Mouse (Mus musculus) CH12.LX (cell line): ENCODE measurements around the gene Ficd. TPM values are rescaled to one million over a fixed set of nuclear protein-coding genes. Genes with fewer than 3 reads are reported as not detected.

ENCODE experiments used
- DNase-seq: peaks from one replicate; pipeline ENCODE4 v3.0.0-alpha.2; 2013; ENCODE audit errors: extremely low read depth
- H3K27ac ChIP-seq: 2 replicates; pipeline ENCODE4 v1.5.1; 2012; ENCODE audit warnings: low read depth, mild to moderate bottlenecking, control low read depth, moderate library complexity; ENCODE audit not compliant: insufficient read depth
- H3K27me3 ChIP-seq: replicated peaks from 2 replicates; pipeline ENCODE3; 2012; ENCODE audit warnings: inconsistent platforms
- H3K36me3 ChIP-seq, 2 experiments: replicated peaks in 1 of 2; 2 replicates each; pipeline versions ENCODE3 to v1.6.1; 2012; ENCODE audit warnings: inconsistent platforms in 1 of 2, low read length in 1 of 2, mild to moderate bottlenecking in 1 of 2, mixed read lengths in 1 of 2, moderate library complexity in 1 of 2; ENCODE audit not compliant: control insufficient read depth in 1 of 2, insufficient read depth in 1 of 2
- H3K4me1 ChIP-seq, 2 experiments: 2 replicates each; pipeline ENCODE4 v1.6.1; 2012; ENCODE audit warnings: inconsistent platforms in 1 of 2, moderate library complexity in 1 of 2; ENCODE audit not compliant: insufficient read depth in 2 of 2, control insufficient read depth in 1 of 2
- H3K4me2 ChIP-seq: 2 replicates; pipeline ENCODE4 v1.6.1; 2012; ENCODE audit warnings: low read depth, mild to moderate bottlenecking, control low read depth; ENCODE audit not compliant: poor library complexity, insufficient read depth, severe bottlenecking
- H3K4me3 ChIP-seq, 3 experiments: fragments of 150-350 bp in 1 of 3; sonication (generic) in 1 of 3; replicated peaks in 1 of 3; 2 replicates each; pipeline versions ENCODE3 to v1.5.1; 2011 to 2012; ENCODE audit warnings: low read depth in 2 of 3, low read length in 2 of 3, mild to moderate bottlenecking in 2 of 3, moderate library complexity in 2 of 3, control low read depth in 1 of 3, improper control_type of control experiment in 1 of 3, inconsistent platforms in 1 of 3, mixed read lengths in 1 of 3; ENCODE audit not compliant: poor library complexity in 1 of 3
- H3K79me2 ChIP-seq: replicated peaks from 2 replicates; pipeline ENCODE4 v1.6.1; 2012; ENCODE audit warnings: mild to moderate bottlenecking, moderate library complexity; ENCODE audit not compliant: control insufficient read depth, poor library complexity, insufficient read depth, severe bottlenecking; ENCODE audit errors: extremely low read depth
- H3K9ac ChIP-seq: 2 replicates; pipeline ENCODE4 v1.6.1; 2012; ENCODE audit warnings: low read depth, mild to moderate bottlenecking, control low read depth, moderate library complexity; ENCODE audit not compliant: insufficient read depth
- H3K9me3 ChIP-seq: replicated peaks from 2 replicates; pipeline ENCODE3; 2012; ENCODE audit warnings: low read length, inconsistent platforms, mixed read lengths
- BHLHE40 ChIP-seq: IDR thresholded peaks from 2 replicates; pipeline ENCODE4 v1.6.1; 2011; ENCODE audit warnings: mild to moderate bottlenecking, low read depth, low read length, improper control_type of control experiment
- CHD1 ChIP-seq: IDR thresholded peaks from 2 replicates; pipeline ENCODE4 v1.6.1; 2012; ENCODE audit warnings: low read depth, low read length, improper control_type of control experiment, inconsistent platforms
- CHD2 ChIP-seq: IDR thresholded peaks from 2 replicates; pipeline ENCODE4 v1.6.1; 2011; ENCODE audit warnings: low read length, improper control_type of control experiment
- CTCF ChIP-seq, 2 experiments: IDR thresholded peaks in 1 of 2; conservative IDR thresholded peaks in 1 of 2; 2 replicates each; pipeline ENCODE4 v1.5.1; 2011 to 2012; ENCODE audit warnings: low read depth in 2 of 2, low read length in 2 of 2, improper control_type of control experiment in 1 of 2, inconsistent platforms in 1 of 2, mild to moderate bottlenecking in 1 of 2, moderate library complexity in 1 of 2
- E2F4 ChIP-seq: IDR thresholded peaks from 2 replicates; pipeline ENCODE4 v1.6.1; 2011; ENCODE audit warnings: low read depth, low read length, improper control_type of control experiment; ENCODE audit not compliant: insufficient replicate concordance
- EP300 ChIP-seq: IDR thresholded peaks from 2 replicates; pipeline ENCODE4 v1.6.1; 2011; ENCODE audit warnings: low read length, improper control_type of control experiment
- IRF4 ChIP-seq: IDR thresholded peaks from 2 replicates; pipeline ENCODE4 v1.6.1; 2014; ENCODE audit warnings: low read depth, mild to moderate bottlenecking, inconsistent platforms, low read length, improper control_type of control experiment
- JUND ChIP-seq: conservative IDR thresholded peaks from 2 replicates; pipeline ENCODE4 v1.6.1; 2011; ENCODE audit warnings: low read depth, low read length, improper control_type of control experiment
- KAT2A ChIP-seq: IDR thresholded peaks from 2 replicates; pipeline ENCODE4 v1.6.1; 2012; ENCODE audit warnings: low read length, improper control_type of control experiment, inconsistent platforms; ENCODE audit not compliant: insufficient replicate concordance
- MAFK ChIP-seq: IDR thresholded peaks from 2 replicates; pipeline ENCODE4 v1.6.1; 2011; ENCODE audit warnings: low read length, improper control_type of control experiment; ENCODE audit not compliant: insufficient replicate concordance
- MAZ ChIP-seq: IDR thresholded peaks from 2 replicates; pipeline ENCODE4 v1.6.1; 2012; ENCODE audit warnings: low read depth, mild to moderate bottlenecking, inconsistent platforms, low read length, improper control_type of control experiment, moderate library complexity
- MEF2A ChIP-seq: IDR thresholded peaks from 2 replicates; pipeline ENCODE4 v1.6.1; 2014; ENCODE audit warnings: low read depth, mild to moderate bottlenecking, inconsistent platforms, low read length, improper control_type of control experiment, borderline replicate concordance
- NELFE ChIP-seq: IDR thresholded peaks from 2 replicates; pipeline ENCODE4 v1.6.1; 2011; ENCODE audit warnings: low read depth, low read length, improper control_type of control experiment
- NRF1 ChIP-seq: IDR thresholded peaks from 2 replicates; pipeline ENCODE4 v1.6.1; 2014; ENCODE audit warnings: low read depth, mild to moderate bottlenecking, inconsistent platforms, low read length, improper control_type of control experiment, moderate library complexity
- SMC3 ChIP-seq: IDR thresholded peaks from 2 replicates; pipeline ENCODE4 v1.6.1; 2011; ENCODE audit warnings: low read depth, low read length, improper control_type of control experiment
- TBP ChIP-seq: conservative IDR thresholded peaks from 2 replicates; pipeline ENCODE4 v1.6.1; 2011; ENCODE audit warnings: low read depth, low read length, improper control_type of control experiment
- USF1 ChIP-seq: IDR thresholded peaks from 2 replicates; pipeline ENCODE4 v1.6.1; 2014; ENCODE audit warnings: low read depth, mild to moderate bottlenecking, inconsistent platforms, low read length, improper control_type of control experiment
- USF2 ChIP-seq: conservative IDR thresholded peaks from 2 replicates; pipeline ENCODE4 v1.6.1; 2011; ENCODE audit warnings: low read depth, low read length, improper control_type of control experiment
- ZC3H11A ChIP-seq: IDR thresholded peaks from 2 replicates; pipeline ENCODE4 v1.6.1; 2012; ENCODE audit warnings: low read depth, mild to moderate bottlenecking, inconsistent platforms, low read length, improper control_type of control experiment
- ZKSCAN1 ChIP-seq: IDR thresholded peaks from 2 replicates; pipeline ENCODE4 v1.6.1; 2012; ENCODE audit warnings: low read depth, inconsistent platforms, low read length, improper control_type of control experiment, borderline replicate concordance
- ZMIZ1 ChIP-seq: IDR thresholded peaks from 2 replicates; pipeline ENCODE4 v1.6.1; 2012; ENCODE audit warnings: low read depth, mild to moderate bottlenecking, inconsistent platforms, low read length, improper control_type of control experiment
- dilution Hi-C: fragments of 300-500 bp; cut with MboI; formaldehyde crosslinking; loops from 2 replicates; pipeline ENCODE4 v1.14.3; 2020; ENCODE audit warnings: low sequenced_read_pairs; ENCODE audit not compliant: extremely low pct_unique_long_range_greater_than_20kb, extremely low pct_ligation_motif_present
- in situ Hi-C: fragments of 300-500 bp; cut with MboI; formaldehyde crosslinking; loops from 3 replicates; pipeline ENCODE4 v1.14.3; 2019; ENCODE audit warnings: low sequenced_read_pairs, low pct_ligation_motif_present, low pct_unique_long_range_greater_than_20kb, mixed read lengths
- polyA plus RNA-seq: library from polyadenylated mRNA; unstranded; fragments of >175 nt; gene quantifications from 2 replicates; pipeline ENCODE4 v1.2.1, GENCODE M21; 2012; ENCODE audit warnings: low read depth; ENCODE audit not compliant: insufficient read length
- total RNA-seq, 2 experiments: library from RNA; depleted of rRNA; stranded (reverse); fragments of 300-350 nt in 1 of 2; fragments of >200 nt in 1 of 2; gene quantifications; 2 replicates each; pipeline ENCODE4 v1.2.3; 2012 to 2014

Gene Ficd
- total and polyA plus RNA-seq, 3 experiments: 2.4 to 2.5 (median 2.4) TPM

GRCm38 (mm10) chr5:113719221-113719661 is 16.4 kb upstream of the Ficd start:
- H3K4me3 ChIP-seq: no peak overlapping the region
- dilution Hi-C loops: no loop called here
- no peak overlapping the region for H3K4me2 ChIP-seq
- in situ Hi-C loops: no loop called here
- no peak overlapping the region for H3K9ac ChIP-seq
- no peaks in the 10 kb centered on the region for H3K36me3 ChIP-seq
- peaks cover 42% of the 10 kb centered on the region for H3K27me3 ChIP-seq
- peaks cover 3 to 7% of the 10 kb centered on the region in 2 experiments; a peak in 3 of 4 replicates for H3K4me1 ChIP-seq
- no peaks in the 10 kb centered on the region for H3K79me2 ChIP-seq
- peaks cover 5% of the 10 kb centered on the region for H3K9me3 ChIP-seq
- TF ChIP-seq NRF1: no peak
- no peak for TF ChIP-seq CHD2
- no peak for TF ChIP-seq ZC3H11A
- TF ChIP-seq JUND: no peak
- TF ChIP-seq TBP: no peak
- TF ChIP-seq MAZ: no peak
- TF ChIP-seq E2F4: no peak
- no peak for TF ChIP-seq MAFK
- no peak for TF ChIP-seq CHD1
- TF ChIP-seq ZMIZ1: no peak
- no peak for TF ChIP-seq USF1
- TF ChIP-seq NELFE: no peak
- no peak for TF ChIP-seq CTCF (conservative IDR thresholded peaks at IDR 0.05 in 1 of 2, IDR thresholded peaks at IDR 0.05 in 1 of 2; ENCODE audit: low read depth in 2 of 2, low read length in 2 of 2)
- no peak for TF ChIP-seq ZKSCAN1
- TF ChIP-seq EP300: no peak
- no peak for TF ChIP-seq SMC3
- TF ChIP-seq USF2: no peak
- TF ChIP-seq IRF4: no peak
- TF ChIP-seq MEF2A: no peak
- TF ChIP-seq KAT2A: no peak
- H3K27ac ChIP-seq: no peak overlapping the region
- DNase-seq: no peak

DNA sequence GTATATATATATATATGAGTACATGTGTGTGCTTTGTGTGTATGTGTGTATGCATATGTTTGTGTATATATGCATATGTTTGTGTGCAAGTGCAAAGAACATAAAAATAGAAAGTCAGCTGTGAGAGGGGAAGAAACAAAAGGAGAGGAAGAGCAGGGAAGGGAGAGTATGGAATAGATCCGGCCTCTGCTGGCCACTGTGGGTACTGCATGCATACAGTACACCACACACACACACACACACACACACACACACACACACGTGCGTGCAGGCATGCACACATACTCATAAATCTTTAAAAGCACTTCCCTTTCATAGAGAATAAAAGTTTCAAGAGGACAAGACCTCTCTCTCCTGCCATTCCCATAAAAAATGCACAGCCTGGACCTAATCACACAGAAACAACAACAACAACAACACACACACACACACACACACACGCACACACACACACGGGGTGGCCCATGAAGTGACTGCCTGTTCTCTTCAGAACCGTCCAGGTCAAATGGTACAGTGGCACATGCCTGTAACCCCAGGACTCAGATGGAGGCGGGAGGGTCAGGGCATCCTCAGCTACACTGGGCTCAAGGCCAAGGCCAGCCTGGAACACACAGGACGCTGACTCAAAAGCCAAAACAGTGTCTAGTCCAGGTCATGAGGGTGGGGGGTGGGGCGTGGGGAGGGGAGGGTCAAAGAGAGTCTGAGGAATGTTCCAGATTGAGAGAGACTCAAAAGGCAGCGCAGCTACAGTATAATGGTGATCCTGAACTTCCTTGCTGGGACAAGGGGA is 13.2 kb upstream of the Ficd start:
- H3K79me2 ChIP-seq: no peaks in the 10 kb centered on the region
- TF ChIP-seq BHLHE40 (no peak), CTCF (conservative IDR thresholded peaks at IDR 0.05 in 1 of 2, IDR thresholded peaks at IDR 0.05 in 1 of 2; ENCODE audit: low read depth in 2 of 2, low read length in 2 of 2) (peak in 1 of 2 experiments; percentile 19; a peak in 1 of 4 replicates)
- H3K36me3 ChIP-seq: no peaks in the 10 kb centered on the region
- in situ Hi-C loops: no loop called here
- H3K9me3 ChIP-seq: peaks cover 5% of the 10 kb centered on the region
- no peak overlapping the region for H3K9ac ChIP-seq
- dilution Hi-C loops: no loop called here
- peaks cover 3 to 7% of the 10 kb centered on the region in 2 experiments; a peak in 3 of 4 replicates for H3K4me1 ChIP-seq
- no peak for DNase-seq
- no peak overlapping the region for H3K4me3 ChIP-seq
- peaks cover 52% of the 10 kb centered on the region for H3K27me3 ChIP-seq
- H3K27ac ChIP-seq: no peak overlapping the region
- no peak overlapping the region for H3K4me2 ChIP-seq
